Mouse (Mus musculus): Measurements from ENCODE around the gene St6galnac5.
A peak's percentile ranks its signal among the peaks of the same experiment; 100 is the strongest.

The St6galnac5 gene

GRCm38 (mm10) chr3:152950914-152951313 is 31.1 kb downstream of the St6galnac5 start:
- DNase-seq (ENCODE audit: extremely low read depth, low read depth): peak; percentile 68

- peak; percentile 98 for DNase-seq (ENCODE audit: extremely low read depth, low read depth)
These were observed 31.7 kb downstream of the St6galnac5 start for GRCm38 (mm10) chr3:152950299-152950698.

DNA sequence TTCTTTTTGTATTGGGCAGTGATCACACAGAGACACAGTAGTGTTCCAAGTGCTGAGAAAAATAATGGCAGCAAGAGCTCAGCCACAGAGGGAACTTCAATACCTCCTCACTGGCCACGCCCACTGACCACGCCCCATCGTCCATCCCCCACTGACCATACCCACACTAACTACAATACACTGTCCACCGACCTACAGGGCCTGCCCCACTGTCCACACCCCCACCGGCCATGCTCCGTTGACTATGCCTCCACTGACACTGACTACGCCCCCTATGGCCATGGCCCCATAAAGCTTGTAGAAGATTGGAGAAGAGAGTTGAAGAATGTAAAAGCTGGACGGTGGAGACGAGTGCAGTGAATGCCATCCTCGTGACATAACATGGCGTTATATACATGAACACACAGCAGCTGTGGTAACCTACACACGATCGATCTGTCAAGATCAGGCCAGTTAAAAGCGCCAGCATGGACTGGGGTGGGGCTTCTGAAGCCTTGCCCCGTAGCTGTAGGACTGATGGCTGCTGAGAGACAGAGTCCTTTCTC is 32.7 kb downstream of the St6galnac5 start:
- DNase-seq (ENCODE audit: extremely low read depth, low read depth): no peak

GRCm38 (mm10) chr3:152948556-152948955 is 33.5 kb downstream of the St6galnac5 start:
- DNase-seq (ENCODE audit: extremely low read depth, low read depth): no peak

- no peak for DNase-seq (ENCODE audit: extremely low read depth, low read depth)
These were observed 34.9 kb downstream of the St6galnac5 start for GRCm38 (mm10) chr3:152947031-152947640.

DNA sequence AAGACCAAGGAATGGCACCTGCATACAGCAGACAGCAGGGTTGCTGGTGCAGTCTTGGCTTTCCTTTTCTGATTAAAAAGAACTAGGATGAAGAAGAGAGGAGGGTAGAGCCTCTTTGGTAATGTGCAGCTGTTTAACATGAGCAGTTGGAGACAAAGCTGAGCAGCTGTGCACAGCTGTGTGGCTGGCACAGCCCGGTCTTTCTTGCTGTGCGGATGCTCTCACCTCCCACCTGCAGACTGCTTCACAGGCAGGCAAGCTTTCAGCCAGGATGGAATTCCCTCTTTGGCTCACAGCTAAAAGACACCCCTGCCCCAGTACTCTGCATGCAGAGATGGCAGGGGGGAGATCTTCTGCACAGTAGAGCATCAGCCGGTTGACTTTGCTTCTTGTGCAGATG is 37.3 kb downstream of the St6galnac5 start:
- DNase-seq (ENCODE audit: extremely low read depth, low read depth): no peak

DNA sequence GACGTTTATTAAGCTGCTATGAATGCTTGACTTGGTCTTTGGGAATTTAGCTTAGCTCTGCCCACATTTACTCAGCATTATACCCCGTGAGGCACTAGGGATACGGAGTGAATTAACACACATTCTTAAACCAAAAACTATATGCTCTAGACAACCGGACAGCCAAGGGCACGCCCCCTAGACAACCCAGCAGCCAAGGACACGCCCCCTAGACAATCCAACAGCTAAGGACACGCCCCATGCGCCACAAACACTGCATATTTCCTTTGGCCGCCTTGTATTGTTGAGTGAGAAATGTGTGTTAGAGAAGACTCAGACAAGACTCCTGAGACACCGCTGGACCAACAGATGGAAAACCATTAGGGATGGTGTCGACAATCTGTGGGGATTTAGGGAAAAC is 39.1 kb downstream of the St6galnac5 start:
- no peak for DNase-seq (ENCODE audit: extremely low read depth, low read depth)

DNA sequence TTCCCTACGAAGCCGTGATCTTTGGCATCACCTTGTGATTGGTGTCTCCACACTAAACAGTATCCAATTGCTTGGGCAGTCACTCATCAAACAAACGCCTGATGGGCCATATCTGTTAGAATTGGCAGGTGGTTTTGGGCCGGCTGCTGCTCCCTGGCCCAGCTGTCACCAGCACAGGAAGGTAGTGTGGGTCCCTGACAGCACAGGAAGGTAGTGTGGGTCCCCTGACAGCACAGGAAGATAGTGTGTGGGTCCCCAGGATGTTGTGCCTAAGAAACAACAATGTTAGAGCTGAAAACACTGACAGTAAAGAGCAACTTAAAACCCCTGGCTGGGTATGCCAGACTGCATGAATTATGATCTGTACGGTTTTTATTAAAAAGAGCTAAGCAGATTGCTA is 40.4 kb downstream of the St6galnac5 start:
- DNase-seq (ENCODE audit: extremely low read depth, low read depth): no peak

DNA sequence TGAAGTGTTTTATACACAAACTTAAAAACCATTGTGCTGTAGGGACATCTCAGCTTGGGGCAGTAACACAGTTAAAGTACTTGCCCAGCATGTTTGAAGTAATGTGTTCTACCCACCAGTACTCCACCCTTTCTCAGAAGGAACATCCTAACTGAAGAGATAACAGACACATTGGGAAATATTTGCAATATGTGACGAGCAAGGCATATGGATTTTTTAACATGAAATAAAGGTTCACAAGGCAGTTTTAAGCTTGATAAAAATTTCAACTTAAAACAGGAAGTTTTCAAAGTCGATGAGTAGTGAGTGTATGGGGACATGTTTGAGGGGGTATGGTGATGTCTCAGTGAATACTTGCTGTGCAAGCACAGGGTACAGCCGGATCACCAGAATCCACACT is 45.7 kb downstream of the St6galnac5 start:
- DNase-seq (ENCODE audit: extremely low read depth, low read depth): no peak

DNA sequence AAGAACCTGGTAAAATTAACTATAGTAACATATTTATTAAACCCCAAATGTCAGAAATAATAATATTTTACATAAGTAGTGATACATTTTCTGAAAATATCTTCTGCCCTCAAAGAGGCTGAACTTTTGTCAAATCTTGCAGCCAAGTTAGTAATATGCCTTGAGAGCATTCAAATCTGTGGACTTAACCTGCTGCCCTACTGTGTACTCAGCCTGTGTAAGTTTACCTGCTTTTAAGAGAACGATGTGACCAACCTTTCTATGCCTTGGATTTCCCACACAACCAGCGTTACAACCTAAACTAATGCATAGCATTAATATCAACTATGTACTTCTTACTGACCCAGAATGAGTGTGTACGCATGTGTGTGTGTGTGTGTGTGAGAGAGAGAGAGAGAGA is 48.3 kb downstream of the St6galnac5 start:
- no peak for DNase-seq (ENCODE audit: extremely low read depth, low read depth)

DNA sequence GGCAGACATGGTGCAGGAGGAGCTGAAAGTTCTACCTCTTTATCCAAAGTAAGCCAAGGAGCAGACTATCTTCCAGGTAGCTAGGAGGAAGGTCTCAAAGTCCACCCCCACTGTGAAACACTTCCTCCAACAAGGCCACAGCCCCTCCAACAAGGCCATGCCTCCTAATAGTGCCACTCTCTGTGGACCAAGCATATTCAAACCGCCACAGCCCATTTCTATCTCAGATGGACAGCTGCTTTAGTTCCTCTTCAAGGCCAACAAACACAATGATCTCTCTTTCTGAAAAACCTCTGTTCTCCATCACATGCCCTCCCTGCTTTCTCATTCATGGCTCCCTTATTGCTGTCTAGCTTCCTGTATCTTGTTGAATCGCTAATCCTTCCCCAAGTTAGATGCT is 49.5 kb downstream of the St6galnac5 start:
- no peak for DNase-seq (ENCODE audit: extremely low read depth, low read depth)

DNA sequence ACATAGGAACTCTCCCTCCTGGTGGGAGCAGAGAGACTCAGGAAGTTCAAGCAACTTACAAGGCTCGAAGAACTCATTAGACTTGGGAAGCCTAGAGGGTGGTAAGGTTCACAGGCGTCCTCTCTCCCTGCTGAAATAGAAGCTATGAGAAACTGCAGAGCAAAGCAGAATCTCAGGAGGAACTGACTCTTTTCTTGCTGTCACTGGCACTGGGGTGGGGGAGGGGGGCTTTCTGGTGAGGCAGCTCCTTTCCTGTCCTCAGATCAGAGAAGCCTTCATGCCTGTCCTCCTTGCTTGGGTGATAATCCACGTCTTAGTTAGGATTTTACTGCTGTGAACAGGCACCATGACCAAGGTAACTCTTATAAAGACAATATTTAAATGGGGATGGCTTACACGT is 50.0 kb downstream of the St6galnac5 start:
- DNase-seq (ENCODE audit: extremely low read depth, low read depth): no peak

DNA sequence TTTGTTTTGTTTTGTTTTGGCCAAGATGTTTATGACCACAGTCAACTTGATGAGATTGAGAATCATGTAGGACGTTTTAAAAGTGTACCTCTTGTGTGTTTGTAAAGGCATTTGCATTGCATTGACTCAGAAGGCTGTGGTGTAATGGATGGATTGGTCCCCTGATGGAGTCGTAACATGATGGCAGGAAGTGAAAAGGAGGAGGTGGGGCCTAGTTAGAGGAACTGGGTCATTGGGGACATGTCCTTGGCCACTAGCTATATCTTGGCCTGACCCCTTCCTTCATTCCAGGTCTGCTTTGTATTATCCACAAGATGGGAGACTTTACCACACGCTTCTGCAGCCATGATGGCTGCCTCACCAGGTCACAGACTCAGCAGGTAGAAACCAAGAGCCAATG is 50.7 kb downstream of the St6galnac5 start:
- DNase-seq (ENCODE audit: extremely low read depth, low read depth): no peak

DNA sequence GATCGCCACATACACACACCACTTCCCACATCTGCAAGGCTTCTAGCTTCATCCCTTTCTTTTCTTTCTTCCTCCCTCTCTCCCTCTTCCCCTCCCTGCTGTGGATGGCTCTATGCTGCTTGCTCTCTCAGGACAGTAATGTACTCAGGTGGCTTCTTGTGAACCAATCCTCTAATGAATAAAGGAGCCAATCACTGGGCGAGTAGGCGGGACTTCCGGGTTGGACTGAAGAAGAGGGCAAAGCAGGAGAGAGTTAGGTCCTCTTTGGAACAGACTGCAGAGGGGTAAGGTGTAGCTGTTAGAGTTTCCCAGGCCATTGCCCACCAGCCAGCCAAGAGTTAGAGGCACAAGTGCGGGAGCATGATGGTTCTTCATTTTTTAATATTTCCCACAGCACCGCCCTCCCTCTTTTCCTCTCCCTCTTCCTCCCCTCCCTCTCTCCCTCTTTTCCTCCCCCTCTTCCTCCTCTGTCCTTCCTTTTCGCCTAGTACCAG is 52.2 kb downstream of the St6galnac5 start:
- DNase-seq (ENCODE audit: extremely low read depth, low read depth): peak; percentile 90

DNA sequence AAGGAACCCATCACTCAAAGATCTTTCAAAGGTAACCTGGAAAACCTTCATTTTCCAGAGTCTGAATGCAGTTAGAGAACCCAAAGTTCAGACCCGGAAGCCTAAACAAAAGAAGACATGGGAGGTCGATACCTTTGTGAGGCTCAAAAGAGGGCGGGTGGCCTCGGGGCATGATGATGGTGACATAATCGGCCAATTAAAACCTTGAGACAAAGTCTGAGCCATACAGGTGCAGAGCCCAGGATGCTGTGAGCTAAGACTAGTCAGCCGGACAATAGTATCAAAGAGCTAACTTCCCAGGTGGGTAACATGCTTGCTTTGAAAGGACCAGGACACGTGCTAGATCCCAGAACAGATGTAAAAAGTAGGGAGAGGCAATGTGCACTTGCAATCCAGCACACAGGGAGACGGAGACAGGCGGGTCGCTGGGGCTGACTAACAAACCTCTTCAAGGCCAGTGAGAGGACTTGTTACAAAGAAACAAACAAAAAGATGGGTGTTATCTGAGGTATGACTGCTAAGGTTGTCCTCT is 52.7 kb downstream of the St6galnac5 start:
- no peak for DNase-seq (ENCODE audit: extremely low read depth, low read depth)

DNA sequence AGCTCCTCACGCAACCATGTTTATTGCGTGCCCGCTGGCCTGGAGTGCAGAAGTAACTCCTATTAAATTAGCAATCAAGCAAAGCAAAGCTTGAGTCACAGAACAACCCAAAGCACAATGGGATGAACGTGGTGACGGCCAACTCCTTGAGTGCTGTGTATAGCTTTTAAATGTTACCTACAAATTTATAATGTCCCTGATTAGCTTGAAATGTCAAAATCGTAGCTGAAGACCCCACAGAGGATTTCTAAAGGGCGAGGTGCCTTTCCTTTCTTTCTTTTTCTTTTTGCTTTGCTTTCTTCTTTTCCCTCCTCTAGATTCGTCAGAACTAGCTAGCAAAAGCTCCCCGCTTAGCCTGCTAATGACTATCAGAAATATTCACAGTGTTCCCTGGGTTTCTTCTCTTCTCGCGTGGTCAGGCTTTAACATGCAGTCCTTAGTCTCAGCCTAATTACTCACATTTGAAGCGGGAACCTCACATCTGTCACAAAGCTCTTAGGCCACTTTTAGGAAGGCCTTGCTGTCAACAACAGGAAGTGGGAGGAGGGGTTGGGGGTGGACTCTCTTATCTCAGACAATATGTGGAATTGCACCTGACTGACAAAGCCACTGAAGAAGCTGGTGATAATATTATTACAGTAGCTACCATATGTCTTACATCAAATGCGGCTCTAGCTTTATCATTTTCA is 53.6 kb downstream of the St6galnac5 start:
- DNase-seq (ENCODE audit: extremely low read depth, low read depth): peak; percentile 99

- no peak for DNase-seq (ENCODE audit: extremely low read depth, low read depth)
These were observed 55.9 kb downstream of the St6galnac5 start for GRCm38 (mm10) chr3:152926166-152926565.

DNA sequence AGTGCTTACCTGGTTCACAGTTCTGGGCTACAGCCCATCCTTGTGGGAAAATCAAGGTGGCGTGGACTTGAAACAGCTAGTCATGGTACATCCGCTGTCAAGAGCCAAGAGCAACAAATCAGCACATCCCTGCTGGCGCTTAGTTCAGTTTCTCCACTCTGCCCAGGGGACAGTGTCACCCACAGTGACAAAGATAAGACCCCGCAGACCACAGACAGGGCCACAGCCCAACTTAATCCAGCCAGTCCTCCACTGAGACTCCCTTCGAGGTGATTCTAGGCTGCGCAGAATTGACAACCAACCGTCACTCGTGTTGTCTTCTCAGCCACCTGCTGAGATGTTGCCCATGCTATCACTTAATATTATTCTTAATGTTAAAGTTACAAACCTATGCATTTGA is 56.7 kb downstream of the St6galnac5 start:
- DNase-seq (ENCODE audit: extremely low read depth, low read depth): no peak

DNA sequence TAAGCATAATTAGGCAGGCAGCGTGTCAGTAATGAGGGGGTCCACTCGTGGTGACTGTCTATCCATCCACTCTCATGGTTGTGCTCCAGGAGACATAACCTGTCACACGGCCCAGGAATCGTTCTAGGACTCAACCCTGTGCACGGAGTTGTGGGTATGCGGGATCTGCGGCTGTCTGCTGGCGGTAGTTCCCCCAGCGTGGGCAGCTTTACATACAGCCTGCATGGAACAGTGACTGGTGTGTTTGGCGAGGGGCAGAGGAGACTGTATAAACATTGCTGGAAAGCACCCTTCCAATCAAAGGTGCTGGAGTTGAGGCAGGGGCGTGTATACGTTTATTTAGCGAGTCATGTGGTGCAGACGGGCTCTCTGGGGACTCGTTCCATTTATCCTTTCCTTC is 58.5 kb downstream of the St6galnac5 start:
- no peak for DNase-seq (ENCODE audit: extremely low read depth, low read depth)

GRCm38 (mm10) chr3:152920365-152920764 is 61.7 kb downstream of the St6galnac5 start:
- DNase-seq (ENCODE audit: extremely low read depth, low read depth): no peak

DNA sequence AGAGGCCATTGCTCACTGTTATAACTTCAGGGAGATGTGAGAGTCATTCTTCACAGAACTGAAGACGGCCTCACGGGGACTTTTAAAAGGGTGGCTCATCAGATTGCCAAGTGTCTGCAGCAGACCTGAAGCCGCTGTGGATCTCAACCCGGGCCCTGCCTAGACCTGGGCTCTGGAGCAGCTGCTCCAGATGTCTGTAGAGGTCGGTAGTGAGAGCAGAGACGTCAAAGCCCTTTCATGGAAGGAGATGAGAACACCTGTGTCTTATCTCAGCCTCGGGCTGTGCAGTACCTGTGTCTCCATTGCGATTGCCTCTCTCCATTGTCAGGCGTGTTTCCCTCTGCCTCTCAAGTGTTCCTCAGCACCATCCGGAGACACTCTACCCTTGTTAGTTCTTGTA is 62.9 kb downstream of the St6galnac5 start:
- DNase-seq (ENCODE audit: extremely low read depth, low read depth): no peak

DNA sequence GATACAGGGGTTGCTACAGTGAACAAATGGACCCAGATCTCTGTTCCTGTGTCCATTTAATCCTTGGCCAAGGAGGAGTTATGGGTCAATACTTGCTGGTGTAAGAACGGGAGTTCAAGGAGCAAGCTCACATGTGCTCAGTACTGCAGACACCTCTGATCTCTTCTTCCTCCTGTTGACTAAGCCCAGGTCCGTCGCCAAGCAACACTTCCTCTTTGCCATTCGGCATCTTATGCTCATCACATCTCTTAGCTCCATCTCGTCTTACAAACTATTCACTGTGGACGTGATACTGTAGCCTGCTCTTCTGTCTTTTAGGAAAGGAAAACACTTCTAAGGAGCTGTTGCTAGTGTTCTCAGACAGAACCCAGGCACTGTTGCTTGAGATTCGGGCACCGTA is 64.5 kb downstream of the St6galnac5 start:
- no peak for DNase-seq (ENCODE audit: extremely low read depth, low read depth)

- DNase-seq (ENCODE audit: extremely low read depth, low read depth): no peak
These were observed 67.7 kb downstream of the St6galnac5 start for GRCm38 (mm10) chr3:152914376-152914775.
